Mouse (Mus musculus): ENCODE measurements around the gene Rmdn2. TPM values are rescaled to one million over a fixed set of nuclear protein-coding genes. Genes with fewer than 3 reads are reported as not detected.

The Rmdn2 gene
- polyA plus RNA-seq, 1 experiment from 2014 or later = 7.2 TPM

GRCm38 (mm10) chr17:79711944-79712343 lies 100.3 kb downstream of the Rmdn2 start:
- Histone ChIP-seq H3K4me1 (replicated peaks; ENCODE audit: control insufficient read depth, insufficient read depth) (peaks cover 8% of the 10 kb centered on the region; the same call in 1 of the 2 replicates), H3K9ac (ENCODE audit: low read length) (no peak overlapping the region), H3K4me2 (replicated peaks; ENCODE audit: low read depth) (0 out of 2 replicates have a peak overlapping the region, but pooled peaks have one; percentile 8), H3K9me3 (ENCODE audit: control insufficient read depth, low read length) (no peaks in the 10 kb centered on the region), H3K36me3 (ENCODE audit: control insufficient read depth, insufficient read depth, low read length) (no peaks in the 10 kb centered on the region), H3K27ac (replicated peaks) (no peak overlapping the region), H3K4me3 (ENCODE audit: low read depth, low read length) (peak overlapping the region; percentile 15; the same call in 1 of the 2 replicates), H3K27me3 (ENCODE audit: control insufficient read depth, insufficient read depth, low read length) (0 out of 2 replicates have a peak, but pooled peaks cover 5% of the 10 kb centered on the region)
- TF ChIP-seq CTCF (IDR thresholded peaks at IDR 0.05; ENCODE audit: low read depth) = no peak
- no peak for TF ChIP-seq EP300 (optimal IDR thresholded peaks at IDR 0.05)
- 34% methylated on average over 6 of the region's 6 CpGs for WGBS
- no peak for ATAC-seq (ENCODE audit: low FRiP score, low TSS enrichment)
- no peak for DNase-seq (ENCODE audit: low spot score)

GRCm38 (mm10) chr17:79712536-79712935 lies 100.9 kb downstream of the Rmdn2 start:
- Histone ChIP-seq H3K4me2 (replicated peaks; ENCODE audit: low read depth) (peak overlapping the region; percentile 16; the same call in 1 of the 2 replicates), H3K36me3 (ENCODE audit: control insufficient read depth, insufficient read depth, low read length) (no peaks in the 10 kb centered on the region), H3K4me3 (ENCODE audit: low read depth, low read length) (peak overlapping the region; percentile 15; the same call in 1 of the 2 replicates), H3K27me3 (ENCODE audit: control insufficient read depth, insufficient read depth, low read length) (0 out of 2 replicates have a peak, but pooled peaks cover 5% of the 10 kb centered on the region), H3K9me3 (ENCODE audit: control insufficient read depth, low read length) (no peaks in the 10 kb centered on the region), H3K27ac (replicated peaks) (no peak overlapping the region), H3K4me1 (replicated peaks; ENCODE audit: control insufficient read depth, insufficient read depth) (peaks cover 8% of the 10 kb centered on the region; the same call in 1 of the 2 replicates), H3K9ac (ENCODE audit: low read length) (no peak overlapping the region)
- DNase-seq (ENCODE audit: low spot score) = no peak
- no peak for ATAC-seq (ENCODE audit: low FRiP score, low TSS enrichment)
- WGBS = 19% methylated on average over 9 of the region's 9 CpGs
- no peak for TF ChIP-seq EP300 (optimal IDR thresholded peaks at IDR 0.05)
- TF ChIP-seq CTCF (IDR thresholded peaks at IDR 0.05; ENCODE audit: low read depth) = no peak

- DNase-seq (ENCODE audit: low spot score) = no peak
- 2% methylated on average over 24 of the region's 24 CpGs for WGBS
- no peak for TF ChIP-seq CTCF (IDR thresholded peaks at IDR 0.05; ENCODE audit: low read depth)
- no peak for TF ChIP-seq EP300 (optimal IDR thresholded peaks at IDR 0.05)
- Histone ChIP-seq H3K9ac (ENCODE audit: low read length) (peak overlapping the region; percentile 45), H3K27ac (replicated peaks) (no peak overlapping the region), H3K4me2 (replicated peaks; ENCODE audit: low read depth) (peak overlapping the region; percentile 68), H3K27me3 (ENCODE audit: control insufficient read depth, insufficient read depth, low read length) (0 out of 2 replicates have a peak, but pooled peaks cover 5% of the 10 kb centered on the region), H3K4me3 (ENCODE audit: low read depth, low read length) (peak overlapping the region; percentile 41), H3K9me3 (ENCODE audit: control insufficient read depth, low read length) (no peaks in the 10 kb centered on the region), H3K36me3 (ENCODE audit: control insufficient read depth, insufficient read depth, low read length) (no peaks in the 10 kb centered on the region), H3K4me1 (replicated peaks; ENCODE audit: control insufficient read depth, insufficient read depth) (peaks cover 8% of the 10 kb centered on the region; the same call in 1 of the 2 replicates)
- no peak for ATAC-seq (ENCODE audit: low FRiP score, low TSS enrichment)
These were observed 101.6 kb downstream of the Rmdn2 start for GRCm38 (mm10) chr17:79713276-79713642.

GRCm38 (mm10) chr17:79713643-79714367 lies 102.1 kb downstream of the Rmdn2 start:
- no peaks in the 10 kb centered on the region for H3K36me3 ChIP-seq (ENCODE audit: control insufficient read depth, insufficient read depth, low read length)
- H3K9ac ChIP-seq (ENCODE audit: low read length) = peak overlapping the region; percentile 54
- H3K27me3 ChIP-seq (ENCODE audit: control insufficient read depth, insufficient read depth, low read length) = 0 out of 2 replicates have a peak, but pooled peaks cover 5% of the 10 kb centered on the region
- no peak for ATAC-seq (ENCODE audit: low FRiP score, low TSS enrichment)
- H3K4me2 ChIP-seq (replicated peaks; ENCODE audit: low read depth) = peak overlapping the region; percentile 68
- under 1% methylated on average over 63 of the region's 63 CpGs for WGBS
- no peaks in the 10 kb centered on the region for H3K9me3 ChIP-seq (ENCODE audit: control insufficient read depth, low read length)
- no peak for TF ChIP-seq EP300 (optimal IDR thresholded peaks at IDR 0.05)
- TF ChIP-seq CTCF (IDR thresholded peaks at IDR 0.05; ENCODE audit: low read depth) = no peak
- H3K4me1 ChIP-seq (replicated peaks; ENCODE audit: control insufficient read depth, insufficient read depth) = peaks cover 8% of the 10 kb centered on the region; the same call in 1 of the 2 replicates
- peak overlapping the region; percentile 41 for H3K4me3 ChIP-seq (ENCODE audit: low read depth, low read length)
- peak; percentile 52 for DNase-seq (ENCODE audit: low spot score)
- peak overlapping the region; percentile 18; the same call in 1 of the 2 replicates for H3K27ac ChIP-seq (replicated peaks)

GRCm38 (mm10) chr17:79714368-79714895 lies 102.8 kb downstream of the Rmdn2 start:
- H3K4me1 ChIP-seq (replicated peaks; ENCODE audit: control insufficient read depth, insufficient read depth) = peaks cover 8% of the 10 kb centered on the region; the same call in 1 of the 2 replicates
- DNase-seq (ENCODE audit: low spot score) (no peak), ATAC-seq (ENCODE audit: low FRiP score, low TSS enrichment) (no peak)
- TF ChIP-seq EP300 (optimal IDR thresholded peaks at IDR 0.05) (no peak), CTCF (IDR thresholded peaks at IDR 0.05; ENCODE audit: low read depth) (no peak)
- no peaks in the 10 kb centered on the region for H3K9me3 ChIP-seq (ENCODE audit: control insufficient read depth, low read length)
- peak overlapping the region; percentile 54 for H3K9ac ChIP-seq (ENCODE audit: low read length)
- H3K4me2 ChIP-seq (replicated peaks; ENCODE audit: low read depth) = peak overlapping the region; percentile 68
- no peaks in the 10 kb centered on the region for H3K36me3 ChIP-seq (ENCODE audit: control insufficient read depth, insufficient read depth, low read length)
- H3K27me3 ChIP-seq (ENCODE audit: control insufficient read depth, insufficient read depth, low read length) = 0 out of 2 replicates have a peak, but pooled peaks cover 5% of the 10 kb centered on the region
- WGBS = 2% methylated on average over 16 of the region's 16 CpGs
- peak overlapping the region; percentile 45 for H3K27ac ChIP-seq (replicated peaks)
- peak overlapping the region; percentile 41 for H3K4me3 ChIP-seq (ENCODE audit: low read depth, low read length)

Data from stomach, postnatal 0 days (tissue).